ENCODE assay signal across 7 mouse cellular contexts in the genomic region with DNA sequence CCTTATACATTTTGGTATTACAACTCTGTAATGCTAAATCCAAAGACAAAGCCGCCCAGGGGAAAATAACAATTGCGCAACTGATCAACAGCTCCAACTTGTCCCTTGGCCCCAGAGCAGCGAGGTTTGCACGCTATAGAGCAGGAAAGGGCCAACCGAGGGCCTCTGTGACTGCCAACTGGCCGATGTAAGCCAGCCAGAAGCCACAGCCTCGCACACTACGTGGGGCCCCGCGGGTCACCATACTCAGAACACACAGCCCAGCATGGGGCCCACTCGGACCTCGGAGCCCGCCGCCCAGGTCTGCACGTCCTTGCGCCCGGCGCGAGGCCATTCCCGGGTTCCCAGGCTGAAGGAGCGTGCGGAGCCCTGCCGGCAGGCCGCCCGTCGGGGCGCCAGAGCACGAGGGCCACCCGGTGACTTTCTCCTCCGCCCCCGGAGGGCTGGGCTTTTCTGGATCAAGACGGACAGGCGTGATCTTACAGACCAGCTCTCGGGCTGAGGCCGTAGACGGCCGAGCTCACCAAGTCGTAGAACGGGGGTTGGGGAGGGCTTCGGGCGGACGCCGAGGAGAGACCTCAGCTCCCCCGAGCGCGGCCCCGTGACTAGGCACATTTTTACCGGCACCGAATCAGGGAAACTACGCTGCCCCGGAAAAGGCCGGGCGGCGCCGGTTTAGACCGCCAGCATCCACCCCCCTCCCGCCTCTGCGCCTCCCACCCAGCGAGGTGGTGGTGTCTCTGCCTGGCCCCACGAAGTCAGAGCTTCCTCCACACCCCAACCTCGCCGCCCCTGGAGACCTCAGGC. TPM values are rescaled to one million over a fixed set of nuclear protein-coding genes. Genes with fewer than 3 reads are reported as not detected.
DNase-seq lines count a peak whose midpoint lies in the region; ATAC-seq lines count a peak whose summit lies in the region.

No protein-coding gene starts in this region.

- peak overlapping the region; percentile 97 for H3K27ac ChIP-seq in intestine, embryonic 14.5 days (ENCODE audit: low read depth)
- H3K27ac ChIP-seq in midbrain, embryonic 10.5 days (replicated peaks) = peak overlapping the region; percentile 94

- H3K9ac ChIP-seq in intestine, embryonic 14.5 days (ENCODE audit: low read length) = peak overlapping the region; percentile 93

- H3K4me2 ChIP-seq in intestine, embryonic 14.5 days (ENCODE audit: low read length) = peak overlapping the region; percentile 68

- peak; percentile 63 for ATAC-seq in intestine, embryonic 14.5 days (replicated peaks; ENCODE audit: low FRiP score, low TSS enrichment, low read depth)

- H3K9me3 ChIP-seq in intestine, embryonic 14.5 days (ENCODE audit: control insufficient read depth, low read length) = no peaks in the 10 kb centered on the region
- H3K9me3 ChIP-seq in midbrain, embryonic 10.5 days (replicated peaks) = no peaks in the 10 kb centered on the region

- under 1% methylated on average over 57 of the region's 62 CpGs for WGBS in intestine, embryonic 14.5 days
- under 1% methylated on average over 62 of the region's 62 CpGs for WGBS in midbrain, embryonic 10.5 days

- peak overlapping the region; percentile 87 for H3K4me3 ChIP-seq in intestine, embryonic 14.5 days (ENCODE audit: low read depth, low read length)
- H3K4me3 ChIP-seq in midbrain, embryonic 10.5 days = peak overlapping the region; percentile 68

- H3K36me3 ChIP-seq in intestine, embryonic 14.5 days (ENCODE audit: control insufficient read depth, insufficient read depth, low read length) = no peaks in the 10 kb centered on the region
- H3K36me3 ChIP-seq in midbrain, embryonic 10.5 days = no peaks in the 10 kb centered on the region

- intact Hi-C loops in left cerebral cortex, postnatal 25 days (cut with DNase I) = loop anchor here (1.0 kb wide), 1 partner anchor 44 kb away; the partner anchor contains the start of gene Hnrnpa3

- peaks cover 30% of the 10 kb centered on the region for H3K4me1 ChIP-seq in intestine, embryonic 14.5 days (replicated peaks; ENCODE audit: control insufficient read depth, insufficient read depth, low read length)
- peaks cover 80% of the 10 kb centered on the region for H3K4me1 ChIP-seq in midbrain, embryonic 10.5 days

- H3K27me3 ChIP-seq in intestine, embryonic 14.5 days (replicated peaks; ENCODE audit: control insufficient read depth, insufficient read depth, low read length) = no peaks in the 10 kb centered on the region
- no peaks in the 10 kb centered on the region for H3K27me3 ChIP-seq in midbrain, embryonic 10.5 days (ENCODE audit: low read depth, poor library complexity, severe bottlenecking)

- peak; percentile 93 to 98 for DNase-seq in adrenal gland, adult (ENCODE audit: inconsistent age in 2 of 2, low spot score in 1 of 2)
- peak; percentile 95 for DNase-seq in embryo, embryonic 11 days
- DNase-seq in gastrocnemius, postnatal 25 days = peak; percentile 93
- peak; percentile 95 for DNase-seq in intestine, embryonic 14.5 days (ENCODE audit: low spot score)
- peak; percentile 66 to 71 for DNase-seq in left cerebral cortex, postnatal 25 days (ENCODE audit: low spot score in 2 of 2)
- peak; percentile 95 for DNase-seq in midbrain, embryonic 10.5 days (ENCODE audit: low spot score)
- DNase-seq in right cerebral cortex, postnatal 4 days = peak; percentile 49

RNA-seq across cellular contexts. Expression of gene Nfe2l2, which starts 0.9 kb away (rescaled TPM):
- total RNA-seq in gastrocnemius, postnatal 25 days (2021) = 10 to 100 TPM; 27.6 to 29.6 TPM
- polyA plus RNA-seq in intestine, embryonic 14.5 days (2014; fragmentation: Nextera tagmentation; extraction: Ambion mirVana) = 69.4 and 71.7 TPM in 2 replicates
- 10 to 100 TPM; 11.5 to 12.1 TPM for total RNA-seq in left cerebral cortex, postnatal 25 days (2021)
- 25.8 and 27.7 TPM in 2 replicates for polyA plus RNA-seq in midbrain, embryonic 10.5 days (2016; fragmentation: Nextera tagmentation; extraction: Ambion mirVana)

RNA-seq across cellular contexts. Expression of gene Hnrnpa3, which starts 44.5 kb away (rescaled TPM):
- total RNA-seq in gastrocnemius, postnatal 25 days (2021) = 100 to 1,000 TPM; 108 to 125 TPM
- polyA plus RNA-seq in intestine, embryonic 14.5 days (2014; fragmentation: Nextera tagmentation; extraction: Ambion mirVana) = 230 TPM in 2 replicates
- 100 to 1,000 TPM; 279 to 295 TPM for total RNA-seq in left cerebral cortex, postnatal 25 days (2021)
- polyA plus RNA-seq in midbrain, embryonic 10.5 days (2016; fragmentation: Nextera tagmentation; extraction: Ambion mirVana) = 337 and 348 TPM in 2 replicates

Comparison
In these comparisons a context has a peak if more than half of its experiments do, and no peak if none do; other contexts are left out.
1. Peak in every context shown above with its lines: DNase-seq, ATAC-seq, H3K4me3 ChIP-seq and H3K27ac ChIP-seq.